Mouse (Mus musculus): ENCODE measurements around the gene B3galt5. TPM values are rescaled to one million over a fixed set of nuclear protein-coding genes. Genes with fewer than 3 reads are reported as not detected.

Gene B3galt5
- total RNA-seq, 2 experiments from 2014 or later, result 0.10 to 0.13 TPM

GRCm38 (mm10) chr16:96341945-96342344 is 106.3 kb downstream of the B3galt5 start:
- no peak for DNase-seq

GRCm38 (mm10) chr16:96345117-96345516 is 109.5 kb downstream of the B3galt5 start:
- DNase-seq, result peak; percentile 79 to 85

- no peak for DNase-seq
Measured at GRCm38 (mm10) chr16:96348070-96348469, 112.5 kb downstream of the B3galt5 start.

- no peak for DNase-seq
Measured at GRCm38 (mm10) chr16:96348766-96349165, 113.2 kb downstream of the B3galt5 start.

GRCm38 (mm10) chr16:96351520-96351919 is 115.9 kb downstream of the B3galt5 start:
- DNase-seq, result no peak

- no peak for DNase-seq
Measured at GRCm38 (mm10) chr16:96353296-96353896, 117.8 kb downstream of the B3galt5 start.

- peak; percentile 36 to 45 for DNase-seq
Measured at GRCm38 (mm10) chr16:96353996-96354395, 118.4 kb downstream of the B3galt5 start.

GRCm38 (mm10) chr16:96357903-96358302 is 122.3 kb downstream of the B3galt5 start:
- DNase-seq, result peak; percentile 87 to 92

- DNase-seq, result no peak
Measured at GRCm38 (mm10) chr16:96361305-96362124, 125.9 kb downstream of the B3galt5 start.

GRCm38 (mm10) chr16:96362873-96363272 is 127.3 kb downstream of the B3galt5 start:
- no peak for DNase-seq

GRCm38 (mm10) chr16:96363277-96363676 is 127.7 kb downstream of the B3galt5 start:
- DNase-seq, result no peak

GRCm38 (mm10) chr16:96364870-96365269 is 129.3 kb downstream of the B3galt5 start:
- DNase-seq, result no peak

Other genes with a start within 250 kb of the B3galt5 start
- 10 to 100 TPM; 30.0 to 38.4 TPM for gene Psmg1, start 244.8 kb upstream of the B3galt5 start, total RNA-seq (2021)
- 10 to 100 TPM; 67.7 to 76.0 TPM for gene Brwd1, start 153.3 kb upstream of the B3galt5 start, total RNA-seq (2021)
- 100 to 1,000 TPM; 231 to 239 TPM for gene Hmgn1, start 108.1 kb upstream of the B3galt5 start, total RNA-seq (2021)
- 10 to 100 TPM; 29.2 to 39.2 TPM for gene Wrb, start 90.4 kb upstream of the B3galt5 start, total RNA-seq (2021)
- 1 to 10 TPM; 1.3 to 1.5 TPM for gene Lca5l, start 43.5 kb upstream of the B3galt5 start, total RNA-seq (2021)
- 10 to 100 TPM; 32.6 to 34.1 TPM for gene Sh3bgr, start 35.4 kb upstream of the B3galt5 start, total RNA-seq (2021)
- gene Itgb2l, start 207.8 kb downstream of the B3galt5 start, total RNA-seq (2021), result not detected
- 1 to 10 TPM; 4.8 to 7.9 TPM for gene Pcp4, start 231.8 kb downstream of the B3galt5 start, total RNA-seq (2021)

Measured in adrenal gland, postnatal 36 days (tissue).